Mouse (Mus musculus): Measurements from ENCODE around the gene Numa1.
"Not testable (repeated sequence)": the region's sequence is repeated elsewhere in the genome, so short reads cannot be mapped to it uniquely, and the experiment has no call there.

Gene Numa1

GRCm38 (mm10) chr7:101998194-101998927 lies 64.5 kb downstream of the Numa1 start:
- peak; percentile 84 for DNase-seq

DNA sequence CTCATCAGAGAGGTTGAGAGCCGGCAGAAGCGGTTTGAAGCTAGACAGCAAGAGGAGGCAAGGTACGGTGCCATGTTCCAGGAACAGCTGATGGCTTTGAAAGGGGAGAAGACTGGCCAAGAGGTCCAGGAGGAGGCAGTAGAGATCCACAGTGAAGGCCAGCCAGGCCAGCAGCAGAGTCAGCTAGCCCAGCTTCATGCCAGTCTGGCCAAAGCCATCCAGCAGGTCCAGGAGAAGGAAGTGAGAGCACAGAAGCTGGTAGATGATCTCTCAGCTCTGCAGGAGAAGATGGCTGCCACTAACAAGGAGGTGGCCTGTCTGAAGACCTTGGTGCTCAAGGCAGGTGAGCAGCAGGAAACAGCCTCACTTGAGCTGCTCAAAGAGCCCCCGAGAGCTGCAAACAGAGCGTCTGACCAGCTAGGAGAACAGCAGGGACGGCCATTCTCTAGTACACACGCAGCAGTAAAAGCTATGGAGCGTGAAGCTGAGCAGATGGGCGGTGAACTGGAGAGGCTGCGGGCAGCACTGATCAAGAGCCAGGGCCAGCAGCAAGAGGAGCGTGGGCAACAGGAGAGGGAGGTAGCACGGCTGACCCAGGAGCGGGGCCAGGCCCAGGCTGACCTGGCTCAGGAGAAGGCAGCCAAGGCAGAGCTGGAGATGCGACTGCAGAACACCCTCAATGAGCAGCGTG lies 65.7 kb downstream of the Numa1 start:
- DNase-seq, result no peak

GRCm38 (mm10) chr7:102000296-102000695 lies 66.4 kb downstream of the Numa1 start:
- DNase-seq, result no peak

- DNase-seq, result peak; percentile 54
Observed at GRCm38 (mm10) chr7:102000921-102001630, 67.2 kb downstream of the Numa1 start.

- no peak for DNase-seq
Observed at GRCm38 (mm10) chr7:102006520-102006919, 72.6 kb downstream of the Numa1 start.

GRCm38 (mm10) chr7:102011855-102012254 lies 77.9 kb downstream of the Numa1 start:
- no peak for DNase-seq

DNA sequence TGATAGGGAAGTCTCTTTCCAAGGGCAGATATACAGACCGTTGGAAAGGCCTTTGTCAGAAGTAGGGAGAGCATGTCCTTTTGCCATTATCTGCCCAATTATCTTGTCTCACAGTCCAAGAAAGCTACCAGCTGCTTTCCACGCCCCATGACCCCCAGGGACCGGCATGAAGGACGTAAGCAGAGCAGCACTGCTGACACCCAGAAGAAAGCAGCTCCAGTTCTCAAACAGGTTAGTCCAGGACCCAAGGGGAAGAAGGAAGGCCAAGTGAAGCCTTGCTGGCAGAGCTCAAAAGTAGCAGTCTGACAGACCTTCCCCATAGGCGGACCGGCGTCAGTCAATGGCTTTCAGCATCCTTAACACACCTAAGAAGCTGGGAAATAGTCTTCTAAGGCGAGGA lies 79.5 kb downstream of the Numa1 start:
- DNase-seq, result no peak

GRCm38 (mm10) chr7:102014995-102015394 lies 81.1 kb downstream of the Numa1 start:
- no peak for DNase-seq

- no peak for DNase-seq
Observed at GRCm38 (mm10) chr7:102016936-102017335, 83.0 kb downstream of the Numa1 start.

DNA sequence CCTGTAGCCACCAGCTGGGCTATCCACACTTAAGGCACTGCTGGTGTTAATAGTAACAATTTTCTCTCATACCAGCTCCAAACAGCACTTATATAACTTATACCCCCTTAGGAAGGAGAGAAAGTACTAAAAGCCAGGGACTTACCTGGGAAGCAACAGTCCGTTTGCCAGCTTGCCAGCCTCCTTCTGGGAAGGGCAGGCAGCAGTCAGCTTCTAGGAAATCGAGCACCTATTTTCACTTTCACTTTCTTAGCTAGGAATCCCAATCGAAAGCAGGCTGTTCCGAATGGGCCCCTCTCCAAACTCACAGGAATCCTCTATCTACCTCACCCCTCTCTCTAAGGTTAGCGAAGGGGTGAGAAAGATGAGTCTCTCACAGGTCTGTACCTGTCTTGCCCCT lies 83.5 kb downstream of the Numa1 start:
- no peak for DNase-seq

- no peak for DNase-seq
Observed at GRCm38 (mm10) chr7:102018034-102018433, 84.1 kb downstream of the Numa1 start.

DNA sequence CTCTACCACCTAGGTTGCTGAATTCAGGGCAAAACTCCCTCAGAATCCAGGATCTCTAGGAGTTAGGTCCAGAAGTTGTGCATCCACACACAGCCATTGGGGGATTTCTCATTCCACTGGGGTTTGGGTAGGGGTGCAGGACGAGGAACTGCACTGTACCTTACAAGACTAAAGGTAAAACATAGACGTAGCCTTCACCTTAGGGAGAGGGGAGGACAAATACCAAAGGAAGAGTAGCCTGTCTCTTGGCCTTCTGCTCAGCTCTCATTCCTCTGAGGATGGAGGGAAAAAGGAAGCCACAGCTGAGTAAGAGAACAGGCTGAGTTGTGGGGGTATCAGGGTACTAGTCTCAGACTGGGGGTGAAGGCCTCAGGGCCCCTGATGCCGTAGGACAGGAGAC lies 84.7 kb downstream of the Numa1 start, which contains the start of gene Il18bp:
Gene Il18bp, minus strand, starts transcription at position 101 of the 400 bp plus-strand sequence.
- no peak for DNase-seq

GRCm38 (mm10) chr7:102019362-102019761 lies 85.5 kb downstream of the Numa1 start:
- no peak for DNase-seq

GRCm38 (mm10) chr7:102020934-102021333 lies 87.0 kb downstream of the Numa1 start:
- DNase-seq, result not testable (repeated sequence)

DNA sequence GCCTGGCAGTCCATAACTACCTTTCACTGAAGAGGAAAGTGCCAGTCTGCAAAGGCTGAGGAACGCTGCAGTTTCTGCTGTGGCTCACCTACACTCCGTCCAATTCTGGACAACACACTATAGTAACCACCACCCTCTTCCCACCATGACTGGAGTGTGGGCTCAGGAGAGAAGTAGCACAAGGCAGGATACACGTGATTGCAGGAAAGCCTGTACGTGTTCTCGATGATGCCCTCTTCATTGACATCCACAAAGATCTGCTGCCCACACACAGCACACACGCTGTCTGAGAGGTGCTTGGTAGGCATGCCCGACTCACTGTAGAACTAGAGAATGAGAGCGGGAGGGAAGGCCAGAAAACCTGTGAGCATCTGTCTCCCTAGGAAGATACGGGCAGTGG lies 89.9 kb downstream of the Numa1 start:
- DNase-seq, result peak; percentile 51

DNA sequence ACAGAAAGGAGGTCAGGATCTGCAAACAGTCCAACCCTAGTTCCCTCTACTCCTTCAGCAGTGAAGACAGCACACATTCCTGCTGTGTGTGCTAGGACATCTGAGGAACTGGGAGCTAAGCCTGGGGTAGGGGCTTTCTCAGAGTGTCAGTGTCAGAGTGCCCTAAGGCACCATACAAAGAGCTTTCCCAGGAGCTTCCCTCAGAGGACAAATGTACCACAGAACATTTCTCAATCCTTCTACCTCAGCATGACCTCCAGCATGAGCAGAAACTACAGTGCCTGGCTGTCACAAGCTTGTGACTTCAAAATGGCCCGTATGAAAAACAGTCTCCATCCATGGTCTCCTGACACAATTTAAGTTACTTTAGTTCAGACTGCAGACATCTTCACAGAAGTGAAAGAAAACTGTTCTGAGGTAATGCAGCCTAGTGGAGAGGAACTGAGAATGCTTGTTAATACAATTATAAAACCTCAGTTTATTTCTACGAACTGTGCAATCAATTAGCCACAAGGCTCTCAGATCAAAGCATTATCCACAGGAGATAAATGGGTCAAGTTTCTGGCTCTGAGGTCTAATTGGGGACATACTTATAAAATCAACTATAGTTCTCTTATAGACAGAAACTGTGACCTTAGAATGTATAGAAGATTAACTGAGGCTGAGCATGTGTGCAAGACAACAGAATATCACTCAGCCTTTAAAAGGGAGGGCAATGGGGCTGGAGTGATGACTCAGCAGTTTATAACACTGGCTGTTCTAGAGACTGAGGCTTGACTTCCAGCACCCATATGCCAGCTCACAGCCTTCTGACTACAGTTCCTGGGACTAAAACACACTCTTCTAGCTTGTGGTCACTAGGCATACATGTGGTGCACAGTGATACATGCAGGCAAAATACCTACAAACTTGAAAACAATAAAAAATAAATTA lies 91.5 kb downstream of the Numa1 start:
- DNase-seq, result no peak

DNA sequence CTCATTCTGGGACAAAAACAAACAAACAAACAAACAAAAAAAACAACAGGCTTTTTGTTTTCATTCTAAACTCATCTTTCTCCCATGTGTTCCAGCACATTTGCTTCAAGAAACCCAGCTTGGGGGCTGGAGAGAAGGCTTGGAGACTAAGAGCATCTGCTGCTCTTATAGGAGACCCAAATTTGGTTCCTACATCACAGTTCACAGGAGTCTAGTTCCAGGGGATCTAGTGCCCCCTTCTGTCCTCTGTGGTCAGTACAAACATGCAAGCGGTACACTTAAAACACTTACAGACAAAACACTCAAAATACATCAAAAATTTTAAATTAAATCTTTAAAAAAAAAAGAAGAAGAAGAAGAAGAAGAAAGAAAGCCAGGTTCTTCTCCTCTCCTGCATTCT lies 101.0 kb downstream of the Numa1 start:
- no peak for DNase-seq

- no peak for DNase-seq
Observed at GRCm38 (mm10) chr7:102035534-102035933, 101.6 kb downstream of the Numa1 start.

DNA sequence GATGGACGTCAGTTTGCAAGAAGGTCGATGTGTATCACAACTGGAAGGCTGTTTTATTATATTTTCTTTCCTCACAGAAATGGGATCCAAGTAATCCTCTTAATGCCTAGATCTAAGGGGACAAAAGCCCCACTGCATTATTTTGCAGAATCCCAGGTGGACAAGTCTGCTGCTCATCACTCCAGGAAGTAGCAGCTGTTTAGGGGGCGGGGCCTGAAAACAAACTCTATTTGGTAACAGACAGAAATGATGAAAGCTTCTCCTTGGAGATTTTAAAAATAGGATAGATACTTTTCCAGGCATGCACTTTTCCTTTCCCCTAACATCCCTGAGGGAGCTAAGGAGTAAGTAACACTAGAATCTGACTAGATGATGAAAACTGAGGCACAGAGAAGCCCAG lies 103.4 kb downstream of the Numa1 start:
- DNase-seq, result no peak

- DNase-seq, result no peak
Observed at GRCm38 (mm10) chr7:102042314-102042713, 108.4 kb downstream of the Numa1 start.

DNA sequence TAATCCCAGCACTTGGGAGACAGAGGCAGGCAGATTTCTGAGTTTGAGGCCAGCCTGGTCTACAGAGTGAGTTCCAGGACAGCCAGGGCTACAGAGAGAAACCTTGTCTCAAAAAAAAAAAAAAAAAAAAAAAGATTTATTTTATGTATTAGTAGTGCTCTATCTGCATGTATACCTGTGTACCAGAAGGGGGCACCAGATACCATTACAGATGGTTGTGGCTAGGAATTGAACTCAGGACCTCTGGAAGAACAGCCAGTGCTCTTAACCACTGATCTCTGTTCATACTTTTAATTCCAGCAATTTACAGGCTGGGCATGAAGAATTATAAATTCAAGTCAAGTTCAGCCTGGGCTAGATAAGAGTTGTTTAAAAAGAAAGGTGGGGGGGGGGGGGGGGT lies 114.6 kb downstream of the Numa1 start:
- not testable (repeated sequence) for DNase-seq

DNA sequence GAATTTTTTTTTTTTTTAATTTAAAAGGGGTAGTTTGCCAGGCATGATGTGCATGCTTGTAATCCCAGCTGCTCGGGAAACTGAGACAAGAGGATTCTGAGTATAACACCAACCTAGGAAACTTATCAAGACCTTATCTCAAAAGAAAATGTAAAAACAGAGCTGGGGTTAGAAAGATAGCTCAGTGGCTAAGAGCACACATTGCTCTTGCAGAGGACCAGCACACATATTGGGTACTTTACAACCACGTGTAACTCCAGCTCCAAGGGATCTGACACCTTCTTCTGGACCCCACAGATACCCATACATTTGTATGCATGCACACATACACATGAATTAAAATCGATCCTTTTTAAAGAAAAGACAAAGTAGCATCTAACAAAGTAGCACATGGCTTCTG lies 127.4 kb downstream of the Numa1 start:
- DNase-seq, result no peak

DNA sequence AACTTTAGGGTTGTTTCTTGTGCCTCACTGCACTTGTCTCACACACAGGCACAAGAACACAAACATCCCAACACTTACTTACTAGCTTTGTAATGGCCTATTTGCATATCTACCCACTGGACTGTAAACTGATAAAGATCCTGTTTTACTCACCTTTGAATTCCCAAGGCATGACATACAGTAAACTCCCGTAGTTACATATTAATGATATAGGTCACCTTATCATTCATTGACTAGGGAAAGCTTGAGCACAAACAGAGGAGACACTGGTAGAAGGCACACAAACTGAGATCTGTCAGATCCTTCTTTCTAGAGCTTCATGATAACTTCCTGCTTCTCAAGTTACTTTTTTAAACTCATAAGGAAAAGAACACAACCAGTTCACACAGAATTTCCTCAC lies 128.3 kb downstream of the Numa1 start:
- DNase-seq, result no peak

Measured in right cerebral cortex, adult 18-20 months (tissue).